Mouse (Mus musculus) neural tube, embryonic 10.5 days (tissue): ENCODE measurements around the gene Il24.

Experiments
- DNase-seq: peaks from one replicate; pipeline ENCODE4 v3.0.0-alpha.2; 2017; ENCODE audit warnings: low spot score; ENCODE audit errors: extremely low spot score

The Il24 gene

DNA sequence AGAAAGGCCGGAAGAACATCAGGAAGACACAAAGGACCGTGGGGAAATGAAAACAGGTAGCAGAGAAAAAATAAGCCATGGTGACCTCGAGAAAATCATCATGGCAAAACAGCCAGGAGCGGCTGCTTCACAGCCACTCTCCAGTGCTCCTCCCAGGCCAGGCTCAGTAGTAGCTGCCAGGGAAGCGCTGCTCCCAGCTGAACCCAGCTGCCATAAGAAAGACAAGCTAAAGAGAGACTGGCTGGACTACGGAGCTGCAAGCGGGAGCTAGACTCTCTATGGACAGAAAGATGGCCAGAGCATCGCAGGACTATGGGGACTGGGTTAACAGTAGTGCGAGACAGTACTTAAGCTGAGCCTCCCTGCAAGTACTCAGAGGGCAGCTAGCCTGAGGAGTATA is 32.4 kb downstream of the Il24 start:
- no peak for DNase-seq

DNA sequence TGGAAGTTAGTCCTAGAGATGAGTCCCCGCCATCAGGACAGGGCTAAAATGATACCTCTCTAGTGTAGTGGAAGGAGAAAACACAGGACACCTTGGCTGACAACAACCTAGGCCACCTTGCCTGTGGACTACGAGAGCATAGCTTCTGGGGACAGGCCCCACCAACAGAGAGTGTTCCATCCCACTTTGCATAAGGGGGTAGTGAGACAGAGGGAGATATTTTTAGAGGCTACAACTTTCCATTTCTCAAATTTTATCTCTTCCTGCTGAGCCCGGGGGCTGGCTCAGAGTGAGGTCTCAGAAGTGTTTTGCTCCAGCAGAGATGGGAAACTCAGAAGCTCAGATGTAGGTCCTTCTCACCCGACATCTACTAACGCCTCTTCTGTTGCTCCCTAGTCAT is 36.8 kb downstream of the Il24 start:
- DNase-seq, result no peak

DNA sequence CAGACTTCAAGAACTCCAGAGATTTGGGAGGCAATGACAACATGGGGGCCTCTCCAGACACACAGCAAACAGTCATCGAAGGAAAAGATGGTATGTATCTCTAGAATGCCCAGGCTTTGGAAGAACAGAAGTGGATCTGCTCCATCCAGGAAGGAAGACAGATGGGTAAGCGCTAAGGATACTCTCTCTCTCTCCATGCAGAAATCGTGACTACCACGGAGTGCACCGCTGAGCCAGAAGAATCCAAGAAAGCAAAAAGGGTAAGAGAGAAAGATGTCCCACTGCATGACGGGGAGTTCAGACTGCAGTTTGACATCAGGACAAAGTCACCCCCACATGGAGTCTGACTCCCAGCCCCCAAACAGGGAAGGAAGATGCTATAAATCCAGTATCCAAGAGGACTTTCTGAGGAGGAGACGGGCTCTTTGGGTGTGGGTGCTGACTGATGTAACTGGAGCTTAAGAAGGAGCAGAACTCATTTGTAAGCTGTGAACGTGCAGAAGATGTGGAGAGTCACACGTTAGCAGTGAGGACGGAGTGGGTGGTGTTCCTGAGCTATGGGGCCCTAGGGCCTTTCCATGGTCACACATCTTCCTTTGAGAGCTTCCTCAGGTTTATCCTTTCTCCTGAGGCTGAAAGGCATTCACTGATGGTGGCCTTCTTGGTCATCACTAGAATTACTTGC is 37.6 kb downstream of the Il24 start:
- no peak for DNase-seq

- no peak for DNase-seq
Measured at GRCm38 (mm10) chr1:130844516-130844915, 42.7 kb downstream of the Il24 start.

GRCm38 (mm10) chr1:130841621-130842020 is 45.6 kb downstream of the Il24 start:
- no peak for DNase-seq

DNA sequence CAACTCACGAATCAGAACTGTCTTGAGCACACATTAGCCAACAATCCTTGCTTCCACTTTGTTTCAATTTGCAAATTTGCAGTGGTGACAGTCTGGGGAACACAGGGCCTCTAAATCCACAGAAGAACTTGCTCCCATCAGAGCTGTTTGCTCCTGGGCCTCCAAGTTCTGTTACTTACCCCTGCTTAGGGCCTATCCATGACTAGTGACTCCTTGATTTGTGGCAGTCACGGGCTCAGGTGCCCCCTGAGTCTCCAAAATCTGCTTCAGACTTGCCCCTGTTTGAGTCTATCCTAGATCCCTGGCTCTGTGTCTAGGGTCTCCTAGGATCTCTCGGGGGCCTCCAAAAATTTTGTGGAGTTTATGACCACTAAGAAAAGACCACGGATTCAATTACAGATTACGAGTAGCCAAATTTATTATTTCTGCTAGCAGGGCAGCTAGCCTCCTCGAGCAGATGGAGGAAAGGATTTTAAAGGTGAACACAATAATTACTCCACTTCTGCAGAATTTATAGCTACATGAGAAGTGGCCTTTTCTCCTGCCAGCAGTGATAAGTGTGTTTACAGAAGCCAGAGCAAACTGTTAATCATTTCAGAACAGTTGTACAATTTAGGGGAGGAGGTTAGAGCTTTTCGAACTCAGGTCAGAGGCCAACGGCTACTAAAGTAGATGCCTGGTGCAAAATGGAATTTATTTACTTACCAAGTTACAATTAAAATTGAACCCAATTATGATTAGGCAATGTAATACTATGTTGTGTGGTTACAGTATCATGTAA is 46.5 kb downstream of the Il24 start:
- no peak for DNase-seq

- no peak for DNase-seq
Measured at GRCm38 (mm10) chr1:130838288-130838687, 49.0 kb downstream of the Il24 start.

GRCm38 (mm10) chr1:130835161-130835936 is 51.9 kb downstream of the Il24 start:
- DNase-seq, result no peak

- no peak for DNase-seq
Measured at GRCm38 (mm10) chr1:130832230-130833149, 54.8 kb downstream of the Il24 start.
